19 mouse cellular contexts compared by ENCODE assay signal in the genomic region with DNA sequence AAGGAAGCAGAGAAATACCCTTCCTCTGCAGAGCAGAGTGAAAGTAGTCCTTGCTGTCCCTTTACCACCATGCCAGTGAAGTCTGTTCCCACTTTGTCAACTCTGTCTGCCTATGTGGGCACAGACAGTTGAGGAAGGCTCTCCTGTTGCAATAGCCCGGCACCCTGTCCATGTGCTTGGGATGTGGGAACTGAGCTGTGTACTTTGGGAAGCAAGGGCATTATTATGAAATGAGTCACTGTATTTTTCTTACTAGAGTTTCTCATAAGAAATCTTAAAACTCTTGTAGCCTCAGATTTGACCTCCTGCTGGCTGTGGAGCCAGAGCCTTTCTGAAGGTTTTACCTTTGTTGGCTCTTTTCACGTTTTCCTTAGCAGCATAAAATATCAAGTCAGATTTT.
DNase-seq lines count a peak whose midpoint lies in the region; ATAC-seq and TF ChIP-seq lines count a peak whose summit lies in the region.
"Had no signal": no experiment of that assay in that cellular context is flagged by ENCODE, and none has a peak within 500 bp of the region (broad histone marks: within the 10 kb centered on the region; RNA-seq: fewer than 3 reads in every experiment).

No protein-coding gene starts in this region.

- no peak overlapping the region for H3K9ac ChIP-seq in intestine, postnatal 0 days (ENCODE audit: low read depth, low read length)
- H3K9ac ChIP-seq in hindbrain, postnatal 0 days (replicated peaks; ENCODE audit: low read length): no peak overlapping the region
- H3K9ac ChIP-seq: hindbrain, embryonic 14.5 days; lung, embryonic 14.5 days had no signal

- no peaks in the 10 kb centered on the region for H3K9me3 ChIP-seq in intestine, postnatal 0 days (ENCODE audit: control insufficient read depth)
- peaks cover 2% of the 10 kb centered on the region; the same call in 1 of the 2 replicates for H3K9me3 ChIP-seq in hindbrain, embryonic 10.5 days
- H3K9me3 ChIP-seq in hindbrain, postnatal 0 days (ENCODE audit: low read length): no peaks in the 10 kb centered on the region

- no peak for TF ChIP-seq CTCF in intestine, postnatal 0 days (IDR thresholded peaks at IDR 0.05; ENCODE audit: low read depth)
- no peak for TF ChIP-seq CTCF in hindbrain, postnatal 0 days (IDR thresholded peaks at IDR 0.05; ENCODE audit: low read depth)

- no peak overlapping the region for H3K27ac ChIP-seq in intestine, postnatal 0 days (ENCODE audit: low read depth, low read length)
- H3K27ac ChIP-seq in hindbrain, embryonic 10.5 days: no peak overlapping the region
- no peak overlapping the region for H3K27ac ChIP-seq in hindbrain, postnatal 0 days
- H3K27ac ChIP-seq: hindbrain, embryonic 14.5 days had no signal

- 72% methylated on average over 2 of the region's 2 CpGs for WGBS in intestine, postnatal 0 days
- WGBS in hindbrain, embryonic 10.5 days: 81% methylated on average over 2 of the region's 2 CpGs
- WGBS in hindbrain, postnatal 0 days: 75% methylated on average over 2 of the region's 2 CpGs

- H3K36me3 ChIP-seq in intestine, postnatal 0 days (ENCODE audit: control insufficient read depth, insufficient read depth): no peaks in the 10 kb centered on the region
- 0 out of 2 replicates have a peak, but pooled peaks cover 5% of the 10 kb centered on the region for H3K36me3 ChIP-seq in hindbrain, embryonic 10.5 days
- H3K36me3 ChIP-seq in hindbrain, postnatal 0 days (ENCODE audit: insufficient read depth, low read length): no peaks in the 10 kb centered on the region

- no peaks in the 10 kb centered on the region for H3K4me1 ChIP-seq in intestine, postnatal 0 days (replicated peaks; ENCODE audit: control insufficient read depth, insufficient read depth, low read length)
- no peaks in the 10 kb centered on the region for H3K4me1 ChIP-seq in hindbrain, embryonic 10.5 days (replicated peaks)
- H3K4me1 ChIP-seq in hindbrain, postnatal 0 days (ENCODE audit: insufficient read depth, low read length): no peaks in the 10 kb centered on the region

- no peak overlapping the region for H3K4me3 ChIP-seq in intestine, postnatal 0 days (ENCODE audit: low read depth, low read length)
- H3K4me3 ChIP-seq in hindbrain, embryonic 10.5 days: no peak overlapping the region
- H3K4me3 ChIP-seq in hindbrain, postnatal 0 days (ENCODE audit: low read length): no peak overlapping the region

- ATAC-seq in intestine, postnatal 0 days: no peak
- no peak for ATAC-seq in hindbrain, postnatal 0 days
- ATAC-seq: activated CD4-positive, CD25-positive, alpha-beta regulatory T cell, adult 4 months had no signal

- H3K4me2 ChIP-seq in intestine, postnatal 0 days (replicated peaks; ENCODE audit: low read depth): no peak overlapping the region
- no peak overlapping the region for H3K4me2 ChIP-seq in hindbrain, postnatal 0 days (ENCODE audit: low read depth, low read length)
- H3K4me2 ChIP-seq: hindbrain, embryonic 14.5 days; lung, embryonic 14.5 days had no signal

- peak; percentile 26 for DNase-seq in heart, adult 8-10 months (ENCODE audit: low spot score)
- DNase-seq in heart, postnatal 4 days: no peak
- DNase-seq in 3T3-L1 (ENCODE audit: low read depth, low spot score): peak; percentile 88
- peak; percentile 85 for DNase-seq in adipocyte (ENCODE audit: low spot score)
- peak; percentile 19 for DNase-seq in lung, postnatal 25 days (ENCODE audit: low spot score)
- no peak for DNase-seq in hindbrain, embryonic 10.5 days (ENCODE audit: low spot score)
- DNase-seq in hindbrain, postnatal 0 days (ENCODE audit: low spot score): no peak
- DNase-seq: adrenal gland, postnatal 25 days; cerebellum, adult 11 months; cerebellum, postnatal 25 days; embryo, embryonic 11 days; liver; retina, postnatal 1 day; right cerebral cortex, postnatal 4 days; thymus, postnatal 36 days had no signal

- H3K27me3 ChIP-seq in intestine, postnatal 0 days (replicated peaks; ENCODE audit: control insufficient read depth, insufficient read depth, low read length): no peaks in the 10 kb centered on the region
- H3K27me3 ChIP-seq in hindbrain, embryonic 10.5 days (ENCODE audit: insufficient read depth, poor library complexity, severe bottlenecking): no peaks in the 10 kb centered on the region
- no peaks in the 10 kb centered on the region for H3K27me3 ChIP-seq in hindbrain, postnatal 0 days (ENCODE audit: insufficient read depth, low read length)

Comparison
In these comparisons a context has a peak if more than half of its experiments do, and no peak if none do; other contexts are left out.
1. DNase-seq: peak in heart, adult 8-10 months (single experiment), 3T3-L1 (single experiment), adipocyte (single experiment) and lung, postnatal 25 days (single experiment); none in heart, postnatal 4 days (single experiment), hindbrain, embryonic 10.5 days (single experiment) and hindbrain, postnatal 0 days (single experiment).